Mouse (Mus musculus) kidney, adult 18-20 months (tissue): ENCODE measurements around the gene Slc18a2.
A peak's percentile ranks its signal among the peaks of the same experiment; 100 is the strongest.

Experiments used
- DNase-seq: peaks from one replicate; pipeline ENCODE4 v3.0.0; 2021

Gene Slc18a2

GRCm38 (mm10) chr19:59260718-59261442 lies at the start of gene Slc18a2:
Slc18a2 (plus strand) TSS chr19:59260896.
- DNase-seq, result no peak

- DNase-seq, result no peak
These were observed 43.8 kb upstream of the Slc18a2 start for GRCm38 (mm10) chr19:59216891-59217290.

- no peak for DNase-seq
These were observed 41.7 kb upstream of the Slc18a2 start, which contains the start of gene Kcnk18 for GRCm38 (mm10) chr19:59218991-59219390. Kcnk18 (plus strand) TSS chr19:59219214.

GRCm38 (mm10) chr19:59221131-59221530 lies 39.6 kb upstream of the Slc18a2 start:
- no peak for DNase-seq

GRCm38 (mm10) chr19:59228376-59228775 lies 32.3 kb upstream of the Slc18a2 start:
- DNase-seq, result no peak

- DNase-seq, result no peak
These were observed 27.9 kb upstream of the Slc18a2 start for GRCm38 (mm10) chr19:59232786-59233185.

- no peak for DNase-seq
These were observed 25.7 kb upstream of the Slc18a2 start for GRCm38 (mm10) chr19:59235001-59235400.

- DNase-seq, result no peak
These were observed 24.6 kb upstream of the Slc18a2 start for GRCm38 (mm10) chr19:59236046-59236445.

GRCm38 (mm10) chr19:59238630-59239029 lies 22.1 kb upstream of the Slc18a2 start:
- DNase-seq, result no peak

- DNase-seq, result peak; percentile 91
These were observed 21.4 kb upstream of the Slc18a2 start for GRCm38 (mm10) chr19:59239124-59239817.

GRCm38 (mm10) chr19:59241987-59242386 lies 18.7 kb upstream of the Slc18a2 start:
- DNase-seq, result no peak

GRCm38 (mm10) chr19:59243057-59243456 lies 17.6 kb upstream of the Slc18a2 start:
- DNase-seq, result no peak

GRCm38 (mm10) chr19:59248144-59248543 lies 12.6 kb upstream of the Slc18a2 start:
- no peak for DNase-seq

GRCm38 (mm10) chr19:59248553-59249286 lies 12.0 kb upstream of the Slc18a2 start:
- DNase-seq, result no peak

GRCm38 (mm10) chr19:59252651-59253050 lies 8.0 kb upstream of the Slc18a2 start:
- no peak for DNase-seq

GRCm38 (mm10) chr19:59259633-59260032 lies 1.1 kb upstream of the Slc18a2 start:
- DNase-seq, result no peak

GRCm38 (mm10) chr19:59261604-59262003 lies 908 bp downstream of the Slc18a2 start:
- DNase-seq, result no peak

GRCm38 (mm10) chr19:59263171-59263570 lies 2.5 kb downstream of the Slc18a2 start:
- no peak for DNase-seq

- DNase-seq, result no peak
These were observed 4.3 kb downstream of the Slc18a2 start for GRCm38 (mm10) chr19:59264838-59265532.

GRCm38 (mm10) chr19:59265907-59266306 lies 5.2 kb downstream of the Slc18a2 start:
- DNase-seq, result no peak

- no peak for DNase-seq
These were observed 6.8 kb downstream of the Slc18a2 start for GRCm38 (mm10) chr19:59267417-59267963.

- no peak for DNase-seq
These were observed 12.5 kb downstream of the Slc18a2 start for GRCm38 (mm10) chr19:59273190-59273589.

GRCm38 (mm10) chr19:59276354-59276753 lies 15.7 kb downstream of the Slc18a2 start:
- no peak for DNase-seq
